Mouse (Mus musculus) adrenal gland (tissue): Measurements from ENCODE around the gene Emc4.

Experiments used
- intact Hi-C: fragments of 180-260 bp; cut with DNase I; formaldehyde crosslinking; loops from one replicate; pipeline ENCODE4 v1.15.1; 2025
- long read RNA-seq, 2 experiments: library from polyadenylated mRNA; unstranded; transcript quantifications; one replicate each; pipeline ENCODE4 v2.0.0; 2020; ENCODE audit warnings: borderline replicate concordance in 1 of 2; ENCODE audit not compliant: insufficient replicate concordance in 1 of 2

Emc4 gene
- long read RNA-seq, experiment 1, transcript Emc4-201 (5 exons, 983 nt), result major isoform, 126 of 131 reads
- long read RNA-seq, experiment 1, partial matches to known transcripts, result 1 of 131 reads
- long read RNA-seq, experiment 1, other reads (novel, unspliced or antisense), result 4 of 131 reads
- long read RNA-seq, experiment 2, transcript Emc4-201 (5 exons, 983 nt), result major isoform, 149 of 157 reads
- long read RNA-seq, experiment 2, partial matches to known transcripts, result 2 of 157 reads
- long read RNA-seq, experiment 2, other reads (novel, unspliced or antisense), result 6 of 157 reads

GRCm38 (mm10) chr2:112367726-112368673, at the start of gene Emc4:
Emc4 (minus strand) TSS chr2:112368027.
- intact Hi-C loops, result no loop called here

- intact Hi-C loops, result no loop called here
Measured at GRCm38 (mm10) chr2:112407030-112407429, 39.2 kb upstream of the Emc4 start.

GRCm38 (mm10) chr2:112396649-112397048, 28.8 kb upstream of the Emc4 start:
- intact Hi-C loops, result no loop called here

GRCm38 (mm10) chr2:112393958-112394357, 26.1 kb upstream of the Emc4 start:
- intact Hi-C loops, result no loop called here

- intact Hi-C loops, result no loop called here
Measured at GRCm38 (mm10) chr2:112392689-112393088, 24.9 kb upstream of the Emc4 start.

GRCm38 (mm10) chr2:112391346-112392000, 23.6 kb upstream of the Emc4 start:
- intact Hi-C loops, result no loop called here

- intact Hi-C loops, result no loop called here
Measured at GRCm38 (mm10) chr2:112390843-112391242, 23.0 kb upstream of the Emc4 start.

GRCm38 (mm10) chr2:112381219-112381618, 13.4 kb upstream of the Emc4 start:
- intact Hi-C loops, result no loop called here

GRCm38 (mm10) chr2:112380131-112380530, 12.3 kb upstream of the Emc4 start:
- intact Hi-C loops, result no loop called here

GRCm38 (mm10) chr2:112378973-112379898, 11.4 kb upstream of the Emc4 start, which contains the start of gene Katnbl1:
Katnbl1 (plus strand) TSS chr2:112379211.
- intact Hi-C loops, result loop anchor here (2.0 to 5.0 kb wide), 2 partner anchors 78 to 102 kb away; partner anchors contain the start of gene Chrm5

- intact Hi-C loops, result loop anchor here (5.0 kb wide), 1 partner anchor 83 kb away; no protein-coding TSS in a partner anchor
Measured at GRCm38 (mm10) chr2:112374610-112375009, 6.8 kb upstream of the Emc4 start.

GRCm38 (mm10) chr2:112373141-112373540, 5.3 kb upstream of the Emc4 start:
- intact Hi-C loops, result no loop called here

GRCm38 (mm10) chr2:112369941-112370340, 2.1 kb upstream of the Emc4 start:
- intact Hi-C loops, result no loop called here

- intact Hi-C loops, result no loop called here
Measured at GRCm38 (mm10) chr2:112367222-112367621, 605 bp downstream of the Emc4 start.

GRCm38 (mm10) chr2:112360781-112361169, 7.1 kb downstream of the Emc4 start:
- intact Hi-C loops, result no loop called here

GRCm38 (mm10) chr2:112360012-112360780, 7.6 kb downstream of the Emc4 start:
- intact Hi-C loops, result no loop called here

GRCm38 (mm10) chr2:112359611-112360010, 8.2 kb downstream of the Emc4 start:
- intact Hi-C loops, result no loop called here

- intact Hi-C loops, result no loop called here
Measured at GRCm38 (mm10) chr2:112353685-112354455, 14.0 kb downstream of the Emc4 start.

GRCm38 (mm10) chr2:112348246-112348645, 19.6 kb downstream of the Emc4 start:
- intact Hi-C loops, result loop anchor here (10.0 kb wide), 1 partner anchor 153 kb away; no protein-coding TSS in a partner anchor
